12 mouse cellular contexts compared by ENCODE assay signal in genomic region chr9:61033593-61033992, GRCm38 (mm10).
DNase-seq lines count a peak whose midpoint lies in the region; ATAC-seq and TF ChIP-seq lines count a peak whose summit lies in the region.
"Had no signal": no experiment of that assay in that cellular context is flagged by ENCODE, and none has a peak within 500 bp of the region (broad histone marks: within the 10 kb centered on the region; RNA-seq: fewer than 3 reads in every experiment).

No protein-coding gene starts in this region.

- 84% methylated on average over 9 of the region's 9 CpGs for WGBS in forebrain, embryonic 15.5 days
- WGBS in forebrain, embryonic 12.5 days = 88% methylated on average over 9 of the region's 9 CpGs
- WGBS in kidney, postnatal 0 days = 56% methylated on average over 9 of the region's 9 CpGs

- H3K4me3 ChIP-seq in forebrain, embryonic 15.5 days = no peak overlapping the region
- H3K4me3 ChIP-seq in forebrain, embryonic 12.5 days (replicated peaks) = no peak overlapping the region
- no peak overlapping the region for H3K4me3 ChIP-seq in kidney, postnatal 0 days (replicated peaks; ENCODE audit: low read depth, low read length)
- peak overlapping the region; percentile 16 for H3K4me3 ChIP-seq in megakaryocyte, embryonic 14.5 days (replicated peaks)
- H3K4me3 ChIP-seq: limb, embryonic 12.5 days had no signal

- H3K4me1 ChIP-seq in forebrain, embryonic 15.5 days = peaks cover 27% of the 10 kb centered on the region
- peaks cover 8% of the 10 kb centered on the region for H3K4me1 ChIP-seq in forebrain, embryonic 12.5 days
- peaks cover 7% of the 10 kb centered on the region; the same call in 1 of the 2 replicates for H3K4me1 ChIP-seq in kidney, postnatal 0 days (replicated peaks; ENCODE audit: insufficient read depth, low read length)
- H3K4me1 ChIP-seq in megakaryocyte, embryonic 14.5 days = no peaks in the 10 kb centered on the region

- peak overlapping the region; percentile 82; the same call in 1 of the 2 replicates for H3K27ac ChIP-seq in forebrain, embryonic 15.5 days (replicated peaks)
- no peak overlapping the region for H3K27ac ChIP-seq in forebrain, embryonic 12.5 days
- H3K27ac ChIP-seq in kidney, postnatal 0 days = no peak overlapping the region
- H3K27ac ChIP-seq: limb, embryonic 12.5 days had no signal

- H3K9me3 ChIP-seq in forebrain, embryonic 15.5 days = no peaks in the 10 kb centered on the region
- H3K9me3 ChIP-seq in forebrain, embryonic 12.5 days = no peaks in the 10 kb centered on the region
- H3K9me3 ChIP-seq in kidney, postnatal 0 days (replicated peaks; ENCODE audit: low read length) = no peaks in the 10 kb centered on the region
- no peaks in the 10 kb centered on the region for H3K9me3 ChIP-seq in megakaryocyte, embryonic 14.5 days
- H3K9me3 ChIP-seq: limb, embryonic 12.5 days had no signal

- H3K36me3 ChIP-seq in forebrain, embryonic 15.5 days = no peaks in the 10 kb centered on the region
- H3K36me3 ChIP-seq in forebrain, embryonic 12.5 days (replicated peaks) = no peaks in the 10 kb centered on the region
- no peaks in the 10 kb centered on the region for H3K36me3 ChIP-seq in kidney, postnatal 0 days (ENCODE audit: insufficient read depth, low read length)
- no peaks in the 10 kb centered on the region for H3K36me3 ChIP-seq in megakaryocyte, embryonic 14.5 days (replicated peaks; ENCODE audit: low read length)
- H3K36me3 ChIP-seq: limb, embryonic 12.5 days had no signal

- no peaks in the 10 kb centered on the region for H3K27me3 ChIP-seq in forebrain, embryonic 15.5 days
- H3K27me3 ChIP-seq in forebrain, embryonic 12.5 days = peaks cover 6% of the 10 kb centered on the region
- no peaks in the 10 kb centered on the region for H3K27me3 ChIP-seq in kidney, postnatal 0 days (ENCODE audit: insufficient read depth, low read length)
- peaks cover 88% of the 10 kb centered on the region for H3K27me3 ChIP-seq in megakaryocyte, embryonic 14.5 days (replicated peaks)

- no peak for TF ChIP-seq CTCF in kidney, postnatal 0 days (IDR thresholded peaks at IDR 0.05; ENCODE audit: low read depth)

- H3K4me2 ChIP-seq in forebrain, embryonic 15.5 days (replicated peaks) = no peak overlapping the region
- no peak overlapping the region for H3K4me2 ChIP-seq in forebrain, embryonic 12.5 days
- H3K4me2 ChIP-seq in kidney, postnatal 0 days (ENCODE audit: low read length) = no peak overlapping the region
- H3K4me2 ChIP-seq: limb, embryonic 12.5 days had no signal

- no peak overlapping the region for H3K9ac ChIP-seq in forebrain, embryonic 15.5 days (replicated peaks)
- H3K9ac ChIP-seq in forebrain, embryonic 12.5 days = no peak overlapping the region
- no peak overlapping the region for H3K9ac ChIP-seq in kidney, postnatal 0 days (ENCODE audit: low read depth, low read length)
- H3K9ac ChIP-seq: limb, embryonic 12.5 days had no signal

- ATAC-seq in forebrain, embryonic 15.5 days (replicated peaks) = no peak
- ATAC-seq in forebrain, embryonic 12.5 days (ENCODE audit: low FRiP score) = no peak
- no peak; the same call in 1 of the 2 replicates for ATAC-seq in kidney, postnatal 0 days (replicated peaks; ENCODE audit: low FRiP score, low read depth)
- ATAC-seq in megakaryocyte, adult 5-6 weeks (ENCODE audit: poor library complexity, severe bottlenecking) = no peak

- peak; percentile 71 for DNase-seq in kidney, postnatal 0 days (ENCODE audit: low spot score)
- DNase-seq in kidney, postnatal 14 days = no peak
- DNase-seq in thymus, postnatal 14 days = no peak
- DNase-seq in cerebellum, adult 9-11 months = no peak
- DNase-seq: cerebellum, adult 18-20 months; gastrocnemius, postnatal 25 days; thymus, postnatal 36 days had no signal
